Mouse (Mus musculus) forebrain, embryonic 15.5 days (tissue): ENCODE results near the gene Cmpk1. TPM values are rescaled to one million over a fixed set of nuclear protein-coding genes. Genes with fewer than 3 reads are reported as not detected.
A peak's percentile ranks its signal among the peaks of the same experiment; 100 is the strongest.

ENCODE experiments used
- ATAC-seq: fragments of 200-750 bp; cut with Nextera tagmentation; replicated peaks from 2 replicates; pipeline ENCODE4 v1.8.0; 2017; ENCODE audit warnings: mild to moderate bottlenecking, moderate TSS enrichment, moderate library complexity
- H3K27ac ChIP-seq: fragments of 300-500 bp; sonication (generic); replicated peaks from 2 replicates; pipeline ENCODE4 v1.5.1; 2015; ENCODE audit warnings: mild to moderate bottlenecking, inconsistent platforms
- H3K27me3 ChIP-seq: fragments of 300-500 bp; sonication (generic); 2 replicates; pipeline ENCODE4 v1.6.1; 2015; ENCODE audit warnings: inconsistent platforms
- H3K36me3 ChIP-seq: fragments of 300-500 bp; sonication (generic); 2 replicates; pipeline ENCODE4 v1.6.1; 2015; ENCODE audit warnings: mild to moderate bottlenecking, inconsistent platforms
- H3K4me1 ChIP-seq: fragments of 300-500 bp; sonication (generic); 2 replicates; pipeline ENCODE4 v1.6.1; 2015; ENCODE audit warnings: inconsistent platforms
- H3K4me2 ChIP-seq: fragments of 300-500 bp; sonication (generic); replicated peaks from 2 replicates; pipeline ENCODE4 v1.6.1; 2015; ENCODE audit warnings: mild to moderate bottlenecking, inconsistent platforms
- H3K4me3 ChIP-seq: fragments of 300-500 bp; sonication (generic); 2 replicates; pipeline ENCODE4 v1.5.1; 2015; ENCODE audit warnings: mild to moderate bottlenecking, inconsistent platforms
- H3K9ac ChIP-seq: fragments of 300-500 bp; sonication (generic); replicated peaks from 2 replicates; pipeline ENCODE4 v1.6.1; 2015; ENCODE audit warnings: mild to moderate bottlenecking, inconsistent platforms
- H3K9me3 ChIP-seq: fragments of 300-500 bp; sonication (generic); 2 replicates; pipeline ENCODE4 v1.6.1; 2016; ENCODE audit warnings: inconsistent platforms
- WGBS: fragments of 180-500 bp; shearing (Covaris S2); methylation state at CpG from one replicate; pipeline ENCODE4 v1.1.7; 2015; ENCODE audit warnings: mixed read lengths; 5-methylcytosine and 5-hydroxymethylcytosine counted together
- polyA plus RNA-seq: library from polyadenylated mRNA; unstranded; fragments of >200 nt; fragmentation: Nextera tagmentation; extraction: Ambion mirVana; gene quantifications from 2 replicates; pipeline ENCODE4 v1.2.1, GENCODE M21; 2015

Cmpk1 gene
- polyA plus RNA-seq, 1 experiment from 2014 or later: 168 TPM

GRCm38 (mm10) chr4:114913594-114913962 lies 73.5 kb downstream of the Cmpk1 start:
- Histone ChIP-seq H3K36me3 (no peaks in the 10 kb centered on the region), H3K9me3 (no peaks in the 10 kb centered on the region), H3K27ac (no peak overlapping the region), H3K4me1 (peaks cover 10% of the 10 kb centered on the region), H3K4me2 (no peak overlapping the region), H3K4me3 (no peak overlapping the region), H3K27me3 (peaks cover 95% of the 10 kb centered on the region), H3K9ac (no peak overlapping the region)
- no peak for ATAC-seq
- under 1% methylated on average over 13 of the region's 13 CpGs for WGBS

GRCm38 (mm10) chr4:114912705-114913593 lies 74.1 kb downstream of the Cmpk1 start:
- no peaks in the 10 kb centered on the region for H3K36me3 ChIP-seq
- no peak for ATAC-seq
- no peaks in the 10 kb centered on the region for H3K9me3 ChIP-seq
- no peak overlapping the region for H3K4me3 ChIP-seq
- no peak overlapping the region for H3K9ac ChIP-seq
- H3K27ac ChIP-seq: no peak overlapping the region
- H3K4me2 ChIP-seq: no peak overlapping the region
- 3% methylated on average over 35 of the region's 35 CpGs for WGBS
- peaks cover 16% of the 10 kb centered on the region for H3K4me1 ChIP-seq
- peaks cover 95% of the 10 kb centered on the region for H3K27me3 ChIP-seq

- no peak for ATAC-seq
- no peak overlapping the region for H3K9ac ChIP-seq
- no peaks in the 10 kb centered on the region for H3K36me3 ChIP-seq
- WGBS: 3% methylated on average over 20 of the region's 20 CpGs
- no peak overlapping the region for H3K27ac ChIP-seq
- H3K4me1 ChIP-seq: peaks cover 23% of the 10 kb centered on the region
- peaks cover 97% of the 10 kb centered on the region for H3K27me3 ChIP-seq
- no peaks in the 10 kb centered on the region for H3K9me3 ChIP-seq
- peak overlapping the region; percentile 39; the same call in 1 of the 2 replicates for H3K4me3 ChIP-seq
- H3K4me2 ChIP-seq: no peak overlapping the region
Observed at GRCm38 (mm10) chr4:114909602-114910484, 77.2 kb downstream of the Cmpk1 start.

Other genes starting within 250 kb of the Cmpk1 start
- not detected in 2 replicates for gene Gm12830, start 165.5 kb downstream of the Cmpk1 start, polyA plus RNA-seq
- 0.24 TPM in 2 replicates for gene Foxd2, start 78.4 kb downstream of the Cmpk1 start, polyA plus RNA-seq
- gene Foxe3, start 61.2 kb downstream of the Cmpk1 start, polyA plus RNA-seq: not detected in 2 replicates
- 5.7 and 6.5 TPM in 2 replicates for gene Stil, start 12.9 kb upstream of the Cmpk1 start, polyA plus RNA-seq
- 0.48 and 0.60 TPM in 2 replicates for gene Tal1, start 69.2 kb upstream of the Cmpk1 start, polyA plus RNA-seq
- 0.60 and 1.2 TPM in 2 replicates for gene Pdzk1ip1, start 101.5 kb upstream of the Cmpk1 start, polyA plus RNA-seq
- 3.3 and 3.4 TPM in 2 replicates for gene Cyp4x1, start 147.0 kb upstream of the Cmpk1 start, polyA plus RNA-seq